Comparison of ENCODE assay signal across 23 mouse cellular contexts in the genomic region with DNA sequence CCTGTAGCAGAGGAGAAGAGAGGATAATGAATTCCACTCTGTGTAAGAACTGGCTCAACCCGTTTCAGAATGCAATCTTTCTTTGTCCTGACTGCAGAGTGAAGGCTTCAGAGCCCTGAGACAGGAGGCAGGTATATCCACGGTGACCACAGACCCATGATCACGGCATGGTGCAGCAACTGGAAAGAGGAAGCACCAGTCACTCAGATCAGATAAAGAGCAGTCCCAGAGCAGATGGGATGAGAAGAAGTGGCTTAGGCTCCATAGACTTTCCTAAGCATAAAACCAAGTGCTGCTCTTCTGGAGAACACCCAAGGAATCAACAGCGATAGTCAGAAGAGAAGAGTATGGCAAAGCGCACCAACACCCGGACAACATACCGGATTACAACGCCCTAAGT. TPM values are rescaled to one million over a fixed set of nuclear protein-coding genes. Genes with fewer than 3 reads are reported as not detected.
DNase-seq lines count a peak whose midpoint lies in the region; ATAC-seq lines count a peak whose summit lies in the region.
"Had no signal": no experiment of that assay in that cellular context is flagged by ENCODE, and none has a peak within 500 bp of the region (broad histone marks: within the 10 kb centered on the region; RNA-seq: fewer than 3 reads in every experiment).

No protein-coding gene starts in this region.

- H3K4me2 ChIP-seq in forebrain, embryonic 16.5 days (ENCODE audit: low read length): no peak overlapping the region
- H3K4me2 ChIP-seq: forebrain, embryonic 12.5 days; heart, embryonic 12.5 days; hindbrain, embryonic 12.5 days; intestine, embryonic 15.5 days had no signal

- H3K9me3 ChIP-seq in forebrain, embryonic 16.5 days (ENCODE audit: control insufficient read depth, low read length): no peaks in the 10 kb centered on the region
- H3K9me3 ChIP-seq: forebrain, embryonic 12.5 days; heart, embryonic 12.5 days; hindbrain, embryonic 12.5 days; intestine, embryonic 15.5 days had no signal

- no peak overlapping the region for H3K9ac ChIP-seq in forebrain, embryonic 16.5 days (replicated peaks; ENCODE audit: low read depth, low read length)
- H3K9ac ChIP-seq: forebrain, embryonic 12.5 days; heart, embryonic 12.5 days; hindbrain, embryonic 12.5 days; intestine, embryonic 15.5 days had no signal

- intact Hi-C loops in heart, postnatal 10 days (cut with DNase I): no loop called here

- H3K27me3 ChIP-seq in forebrain, embryonic 16.5 days (replicated peaks; ENCODE audit: control insufficient read depth, insufficient read depth, low read length): no peaks in the 10 kb centered on the region
- H3K27me3 ChIP-seq: CH12.LX; forebrain, embryonic 12.5 days; heart, embryonic 12.5 days; hindbrain, embryonic 12.5 days; intestine, embryonic 15.5 days had no signal

- DNase-seq in heart, adult 11 months: peak; percentile 55
- DNase-seq in heart, postnatal 10 days: no peak
- DNase-seq in 416B (ENCODE audit: low read depth): peak; percentile 26
- DNase-seq in MEL-GATA-1-ER (ENCODE audit: extremely low read depth, low read depth): peak; percentile 36
- DNase-seq in layer of hippocampus, adult 18-20 months (ENCODE audit: low spot score in 2 of 2): no peak
- DNase-seq: adrenal gland, postnatal 10 days; cerebellum, adult 11-12 months; cerebellum, adult 9-10 months; cerebellum, postnatal 25 days; gastrocnemius, adult 2 months; gastrocnemius, postnatal 25 days; heart, adult 18-20 months; heart, postnatal 36 days; kidney, adult 2 months had no signal

- H3K36me3 ChIP-seq in forebrain, embryonic 16.5 days (ENCODE audit: control insufficient read depth, insufficient read depth): no peaks in the 10 kb centered on the region
- H3K36me3 ChIP-seq: forebrain, embryonic 12.5 days; hindbrain, embryonic 12.5 days; intestine, embryonic 15.5 days had no signal

- H3K4me3 ChIP-seq in forebrain, embryonic 16.5 days (replicated peaks; ENCODE audit: low read length): no peak overlapping the region
- H3K4me3 ChIP-seq: forebrain, embryonic 12.5 days; gastrocnemius, adult 2 months; heart, embryonic 12.5 days; hindbrain, embryonic 12.5 days; intestine, embryonic 15.5 days had no signal

- H3K4me1 ChIP-seq in forebrain, embryonic 16.5 days (replicated peaks; ENCODE audit: control insufficient read depth, insufficient read depth, low read length): no peaks in the 10 kb centered on the region
- H3K4me1 ChIP-seq: forebrain, embryonic 12.5 days; hindbrain, embryonic 12.5 days; intestine, embryonic 15.5 days had no signal

- 89% methylated on average over 8 of the region's 8 CpGs for WGBS in forebrain, embryonic 16.5 days

- ATAC-seq in megakaryocyte, adult 5-6 weeks (ENCODE audit: poor library complexity, severe bottlenecking): peak; percentile 53
- no peak for ATAC-seq in megakaryocyte-erythroid progenitor cell, adult 5-6 weeks (replicated peaks; ENCODE audit: low FRiP score, low TSS enrichment, poor library complexity, severe bottlenecking)
- ATAC-seq in forebrain, embryonic 16.5 days: no peak
- ATAC-seq: hindbrain, postnatal 0 days; intestine, embryonic 15.5 days had no signal

- H3K27ac ChIP-seq in forebrain, embryonic 16.5 days (ENCODE audit: low read length): no peak overlapping the region
- H3K27ac ChIP-seq: forebrain, embryonic 12.5 days; gastrocnemius, adult 2 months; hindbrain, embryonic 12.5 days; hindbrain, postnatal 0 days; intestine, embryonic 15.5 days had no signal

RNA-seq across cellular contexts. Expression of gene Crybg3, which starts 21.5 kb away (rescaled TPM):
- 10 to 100 TPM; 61.9 to 64.6 TPM for total RNA-seq in heart, postnatal 10 days (2021)
- 29.8 and 43.1 TPM in 2 replicates for total RNA-seq in megakaryocyte, adult 5-6 weeks (2015)
- 56.3 and 59.4 TPM in 2 replicates for total RNA-seq in megakaryocyte, adult 5-6 weeks (2017)
- total RNA-seq in megakaryocyte-erythroid progenitor cell, adult 5-6 weeks (2014; fragmentation: Nextera tagmentation): 1.1 TPM in 1 of 2 replicates, not detected in the other
- 1.2 and 3.9 TPM in 2 replicates for total RNA-seq in megakaryocyte-erythroid progenitor cell, adult 5-6 weeks (2017)
- polyA plus RNA-seq in forebrain, embryonic 16.5 days (2015; fragmentation: Nextera tagmentation; extraction: Ambion mirVana): 2.0 and 2.1 TPM in 2 replicates
- total RNA-seq in layer of hippocampus, adult 18-20 months (2021): 1 to 10 TPM; 4.5 TPM

RNA-seq across cellular contexts. Expression of gene Arl6, which starts 60.0 kb away (rescaled TPM):
- total RNA-seq in heart, postnatal 10 days (2021): 1 to 10 TPM; 7.1 to 8.7 TPM
- total RNA-seq in megakaryocyte, adult 5-6 weeks (2015): 2.1 and 3.2 TPM in 2 replicates
- 2.9 and 6.7 TPM in 2 replicates for total RNA-seq in megakaryocyte, adult 5-6 weeks (2017)
- 2.9 and 4.4 TPM in 2 replicates for total RNA-seq in megakaryocyte-erythroid progenitor cell, adult 5-6 weeks (2014; fragmentation: Nextera tagmentation)
- 9.3 and 13.8 TPM in 2 replicates for total RNA-seq in megakaryocyte-erythroid progenitor cell, adult 5-6 weeks (2017)
- 48.2 and 49.6 TPM in 2 replicates for polyA plus RNA-seq in forebrain, embryonic 16.5 days (2015; fragmentation: Nextera tagmentation; extraction: Ambion mirVana)
- total RNA-seq in layer of hippocampus, adult 18-20 months (2021): 10 to 100 TPM; 29.9 to 32.1 TPM

Comparison
In these comparisons a context has a peak if more than half of its experiments do, and no peak if none do; other contexts are left out.
1. DNase-seq: peak in heart, adult 11 months (single experiment), 416B (single experiment) and MEL-GATA-1-ER (single experiment); none in heart, postnatal 10 days (0 of 2) and layer of hippocampus, adult 18-20 months (0 of 2).
2. RNA of gene Crybg3, which starts 21.5 kb away (total RNA-seq): 61.9 to 64.6 TPM in heart, postnatal 10 days and 29.8 to 59.4 TPM in megakaryocyte, adult 5-6 weeks; 4.5 TPM in layer of hippocampus, adult 18-20 months and 1.1 to 3.9 TPM in megakaryocyte-erythroid progenitor cell, adult 5-6 weeks; every median in the first group is over 4 times any median in the second.